Mouse (Mus musculus): Measurements from ENCODE around the gene Tmem219. TPM values are rescaled to one million over a fixed set of nuclear protein-coding genes. Genes with fewer than 3 reads are reported as not detected.
A peak's percentile ranks its signal among the peaks of the same experiment; 100 is the strongest.

Gene Tmem219
- polyA plus RNA-seq, 1 experiment from 2014 or later = 36.1 TPM

GRCm38 (mm10) chr7:126897390-126898101 is 25.2 kb downstream of the Tmem219 start:
- Histone ChIP-seq H3K36me3 (ENCODE audit: inconsistent target) (peaks cover 7% of the 10 kb centered on the region; the same call in 1 of the 2 replicates), H3K4me3 (ENCODE audit: inconsistent target) (peak overlapping the region; percentile 82), H3K27ac (peak overlapping the region; percentile 98), H3K79me2 (ENCODE audit: inconsistent target) (peaks cover 43% of the 10 kb centered on the region)
- 0% methylated on average over 14 of the region's 16 CpGs for WGBS (ENCODE audit: missing documents)

GRCm38 (mm10) chr7:126896912-126897311 is 25.8 kb downstream of the Tmem219 start:
- peak overlapping the region; percentile 98 for H3K27ac ChIP-seq
- peak overlapping the region; percentile 82 for H3K4me3 ChIP-seq (ENCODE audit: inconsistent target)
- peaks cover 13% of the 10 kb centered on the region for H3K36me3 ChIP-seq (ENCODE audit: inconsistent target)
- 54% methylated on average over 5 of the region's 5 CpGs for WGBS (ENCODE audit: missing documents)
- H3K79me2 ChIP-seq (ENCODE audit: inconsistent target) = peaks cover 49% of the 10 kb centered on the region

GRCm38 (mm10) chr7:126888852-126889251 is 33.9 kb downstream of the Tmem219 start:
- WGBS (ENCODE audit: missing documents) = 41% methylated on average over 7 of the region's 7 CpGs
- Histone ChIP-seq H3K79me2 (ENCODE audit: inconsistent target) (peaks cover 30% of the 10 kb centered on the region), H3K4me3 (ENCODE audit: inconsistent target) (no peak overlapping the region), H3K27ac (no peak overlapping the region), H3K36me3 (ENCODE audit: inconsistent target) (peaks cover 65% of the 10 kb centered on the region)

GRCm38 (mm10) chr7:126887281-126887680 is 35.4 kb downstream of the Tmem219 start:
- Histone ChIP-seq H3K79me2 (ENCODE audit: inconsistent target) (peaks cover 30% of the 10 kb centered on the region), H3K4me3 (ENCODE audit: inconsistent target) (no peak overlapping the region), H3K27ac (no peak overlapping the region), H3K36me3 (ENCODE audit: inconsistent target) (peaks cover 56% of the 10 kb centered on the region)
- 92% methylated on average over 5 of the region's 5 CpGs for WGBS (ENCODE audit: missing documents)

- Histone ChIP-seq H3K4me3 (ENCODE audit: inconsistent target) (peak within 1 kb of the TSS; percentile 92), H3K79me2 (ENCODE audit: inconsistent target) (peaks cover 49% of the 10 kb centered on the region), H3K27ac (peak within 1 kb of the TSS; percentile 77), H3K36me3 (ENCODE audit: inconsistent target) (peaks cover 42% of the 10 kb centered on the region)
- WGBS (ENCODE audit: missing documents) = under 1% methylated on average over 56 of the region's 56 CpGs
These were observed 38.2 kb downstream of the Tmem219 start, which contains the start of gene Taok2 for GRCm38 (mm10) chr7:126884286-126885164. Gene Taok2 (minus strand): TSS chr7:126884703.

- peaks cover 46% of the 10 kb centered on the region for H3K36me3 ChIP-seq (ENCODE audit: inconsistent target)
- peak overlapping the region; percentile 77 for H3K27ac ChIP-seq
- peak overlapping the region; percentile 92 for H3K4me3 ChIP-seq (ENCODE audit: inconsistent target)
- H3K79me2 ChIP-seq (ENCODE audit: inconsistent target) = peaks cover 52% of the 10 kb centered on the region
- WGBS (ENCODE audit: missing documents) = 0% methylated on average over 15 of the region's 15 CpGs
These were observed 39.0 kb downstream of the Tmem219 start for GRCm38 (mm10) chr7:126883731-126884181.

- WGBS (ENCODE audit: missing documents) = 21% methylated on average over 6 of the region's 6 CpGs
- Histone ChIP-seq H3K79me2 (ENCODE audit: inconsistent target) (peaks cover 52% of the 10 kb centered on the region), H3K27ac (no peak overlapping the region), H3K4me3 (ENCODE audit: inconsistent target) (no peak overlapping the region), H3K36me3 (ENCODE audit: inconsistent target) (peaks cover 39% of the 10 kb centered on the region)
These were observed 41.7 kb downstream of the Tmem219 start for GRCm38 (mm10) chr7:126881040-126881439.

GRCm38 (mm10) chr7:126877239-126877638 is 45.5 kb downstream of the Tmem219 start:
- no peak overlapping the region for H3K27ac ChIP-seq
- 100% methylated on average over 1 of the region's 1 CpGs for WGBS (ENCODE audit: missing documents)

GRCm38 (mm10) chr7:126870520-126870891 is 52.2 kb downstream of the Tmem219 start:
- H3K79me2 ChIP-seq (ENCODE audit: inconsistent target) = no peaks in the 10 kb centered on the region; the same call in 1 of the 2 replicates
- peaks cover 88% of the 10 kb centered on the region for H3K36me3 ChIP-seq (ENCODE audit: inconsistent target)
- no peak overlapping the region for H3K27ac ChIP-seq
- 82% methylated on average over 1 of the region's 2 CpGs for WGBS (ENCODE audit: missing documents)
- H3K4me3 ChIP-seq (ENCODE audit: inconsistent target) = no peak overlapping the region

More at GRCm38 (mm10) chr7:126877239-126877638, 45.5 kb downstream of the Tmem219 start:
- H3K4me3 ChIP-seq (ENCODE audit: inconsistent target) = no peak overlapping the region
- H3K36me3 ChIP-seq (ENCODE audit: inconsistent target) = peaks cover 70% of the 10 kb centered on the region
- H3K79me2 ChIP-seq (ENCODE audit: inconsistent target) = peaks cover 29% of the 10 kb centered on the region

GRCm38 (mm10) chr7:126869780-126870519 is 52.8 kb downstream of the Tmem219 start:
- 97% methylated on average over 19 of the region's 23 CpGs for WGBS (ENCODE audit: missing documents)
- H3K27ac ChIP-seq = no peak overlapping the region
- H3K36me3 ChIP-seq (ENCODE audit: inconsistent target) = peaks cover 83% of the 10 kb centered on the region
- H3K4me3 ChIP-seq (ENCODE audit: inconsistent target) = no peak overlapping the region
- no peaks in the 10 kb centered on the region; the same call in 1 of the 2 replicates for H3K79me2 ChIP-seq (ENCODE audit: inconsistent target)

- no peak overlapping the region for H3K27ac ChIP-seq
- no peak overlapping the region for H3K4me3 ChIP-seq (ENCODE audit: inconsistent target)
- WGBS (ENCODE audit: missing documents) = 82% methylated on average over 12 of the region's 12 CpGs
- no peaks in the 10 kb centered on the region for H3K79me2 ChIP-seq (ENCODE audit: inconsistent target)
- H3K36me3 ChIP-seq (ENCODE audit: inconsistent target) = peaks cover 63% of the 10 kb centered on the region
These were observed 54.7 kb downstream of the Tmem219 start for GRCm38 (mm10) chr7:126868003-126868402.

GRCm38 (mm10) chr7:126867534-126867933 is 55.2 kb downstream of the Tmem219 start:
- Histone ChIP-seq H3K79me2 (ENCODE audit: inconsistent target) (no peaks in the 10 kb centered on the region), H3K36me3 (ENCODE audit: inconsistent target) (peaks cover 58% of the 10 kb centered on the region), H3K4me3 (ENCODE audit: inconsistent target) (no peak overlapping the region), H3K27ac (no peak overlapping the region)
- 90% methylated on average over 2 of the region's 2 CpGs for WGBS (ENCODE audit: missing documents)

GRCm38 (mm10) chr7:126863791-126864190 is 58.9 kb downstream of the Tmem219 start:
- peaks cover 29% of the 10 kb centered on the region; the same call in 1 of the 2 replicates for H3K36me3 ChIP-seq (ENCODE audit: inconsistent target)
- no peak overlapping the region for H3K4me3 ChIP-seq (ENCODE audit: inconsistent target)
- no peak overlapping the region for H3K27ac ChIP-seq
- peaks cover 19% of the 10 kb centered on the region; the same call in 1 of the 2 replicates for H3K79me2 ChIP-seq (ENCODE audit: inconsistent target)
- WGBS (ENCODE audit: missing documents) = 74% methylated on average over 5 of the region's 6 CpGs

Data from macrophage (primary cell).